In the genomic region with DNA sequence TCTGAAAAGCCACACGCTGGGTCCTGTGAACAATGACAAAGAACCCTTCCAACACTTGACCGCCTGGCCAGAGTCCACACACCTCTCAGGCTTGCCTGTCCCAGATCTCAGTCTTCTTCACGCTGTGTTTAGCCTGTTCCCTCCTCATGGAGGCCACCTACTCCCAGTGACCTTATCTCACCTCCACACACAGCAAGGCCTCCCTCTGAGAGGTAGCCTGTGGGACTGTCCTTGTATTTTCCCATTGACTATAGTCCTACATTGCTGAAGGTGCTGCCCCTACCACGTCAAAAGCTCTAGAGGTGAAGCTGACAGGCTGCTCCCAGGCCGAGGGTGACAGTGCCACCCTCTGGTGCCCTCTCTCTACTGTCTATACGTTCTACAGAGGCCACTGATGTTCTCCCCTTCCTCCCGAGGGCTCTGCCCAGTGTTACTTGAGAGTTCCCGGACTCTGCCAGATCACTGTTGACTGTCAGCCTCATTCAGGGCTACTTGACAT, we compare ENCODE assay signal across 11 mouse cellular contexts. TPM values are rescaled to one million over a fixed set of nuclear protein-coding genes. Genes with fewer than 3 reads are reported as not detected.
DNase-seq lines count a peak whose midpoint lies in the region; ATAC-seq and TF ChIP-seq lines count a peak whose summit lies in the region.
"Had no signal": no experiment of that assay in that cellular context is flagged by ENCODE, and none has a peak within 500 bp of the region (broad histone marks: within the 10 kb centered on the region; RNA-seq: fewer than 3 reads in every experiment).

No protein-coding gene starts in this region.

- peak overlapping the region; percentile 27 for H3K4me2 ChIP-seq in liver, postnatal 0 days (ENCODE audit: low read depth, low read length)
- H3K4me2 ChIP-seq: limb, embryonic 13.5 days had no signal

- intact Hi-C loops in left cerebral cortex, adult 2 months (cut with DNase I): loop anchor here (2.0 to 10.0 kb wide), 2 partner anchors 28 to 126 kb away; partner anchors contain the start of gene Aldh3b3

- no peaks in the 10 kb centered on the region for H3K9me3 ChIP-seq in liver, postnatal 0 days (ENCODE audit: low read length)
- H3K9me3 ChIP-seq: limb, embryonic 13.5 days had no signal

- no peak for TF ChIP-seq EP300 in liver, postnatal 0 days (IDR thresholded peaks at IDR 0.05; ENCODE audit: low read depth)

- peaks cover 25% of the 10 kb centered on the region for H3K4me1 ChIP-seq in liver, postnatal 0 days (ENCODE audit: insufficient read depth)
- H3K4me1 ChIP-seq: limb, embryonic 13.5 days had no signal

- no peak overlapping the region for H3K4me3 ChIP-seq in liver, postnatal 0 days (ENCODE audit: low read depth, low read length)
- H3K4me3 ChIP-seq in left cerebral cortex, adult 2 months: no peak overlapping the region
- H3K4me3 ChIP-seq: limb, embryonic 13.5 days had no signal

- H3K27me3 ChIP-seq in liver, postnatal 0 days (ENCODE audit: insufficient read depth, low read length): no peaks in the 10 kb centered on the region
- H3K27me3 ChIP-seq: limb, embryonic 13.5 days had no signal

- ATAC-seq in liver, postnatal 0 days: peak; percentile 72

- 44% methylated on average over 8 of the region's 8 CpGs for WGBS in liver, postnatal 0 days (ENCODE audit: insufficient replicate concordance)

- no peaks in the 10 kb centered on the region for H3K36me3 ChIP-seq in liver, postnatal 0 days (replicated peaks; ENCODE audit: insufficient read depth, low read length)
- H3K36me3 ChIP-seq: limb, embryonic 13.5 days had no signal

- peak; percentile 70 for TF ChIP-seq CTCF in liver, postnatal 0 days (IDR thresholded peaks at IDR 0.05; ENCODE audit: low read depth)
- TF ChIP-seq CTCF in left cerebral cortex, adult 2 months (IDR thresholded peaks at IDR 0.05): no peak

- peak; percentile 64 for DNase-seq in kidney, adult 9 months
- no peak for DNase-seq in kidney, adult 8-10 months
- peak; percentile 41 for DNase-seq in T-cell, adult 2 months (ENCODE audit: low spot score)
- DNase-seq in cerebellum, postnatal 25 days: peak; percentile 87 to 91
- DNase-seq in liver, postnatal 0 days: peak; percentile 43
- DNase-seq in left cerebral cortex, adult 2 months (ENCODE audit: extremely low spot score in 1 of 2, low spot score in 2 of 2): no peak
- no peak for DNase-seq in c-Kit-positive CD71-positive TER-119-positive erythroid progenitor cells, embryonic 14.5 days (ENCODE audit: low spot score)
- no peak for DNase-seq in heart, adult 18-20 months

- H3K9ac ChIP-seq in liver, postnatal 0 days (replicated peaks): no peak overlapping the region
- H3K9ac ChIP-seq: limb, embryonic 13.5 days had no signal

- no peak overlapping the region; the same call in 1 of the 2 replicates for H3K27ac ChIP-seq in liver, postnatal 0 days (ENCODE audit: low read depth)
- no peak overlapping the region for H3K27ac ChIP-seq in left cerebral cortex, adult 2 months
- H3K27ac ChIP-seq: limb, embryonic 13.5 days had no signal

RNA-seq across cellular contexts. Expression of gene Cabp2, which starts 0.8 kb away (rescaled TPM):
- polyA plus RNA-seq in liver, postnatal 0 days (2015; fragmentation: Nextera tagmentation; extraction: Ambion mirVana): 0.38 and 0.43 TPM in 2 replicates
- total RNA-seq in left cerebral cortex, adult 2 months (2021): not detected
- total RNA-seq in heart, adult 18-20 months (2021): not detected
- total RNA-seq: heart, adult 8-10 months had no signal
- polyA plus RNA-seq: brain, embryonic 14.5 days; limb, embryonic 13.5 days had no signal

RNA-seq across cellular contexts. Expression of gene Cdk2ap2, which starts 16.4 kb away (rescaled TPM):
- 91.2 and 91.9 TPM in 2 replicates for polyA plus RNA-seq in liver, postnatal 0 days (2015; fragmentation: Nextera tagmentation; extraction: Ambion mirVana)
- total RNA-seq in left cerebral cortex, adult 2 months (2021): 10 to 100 TPM; 28.4 to 32.5 TPM
- total RNA-seq in heart, adult 18-20 months (2021): 10 to 100 TPM; 34.5 to 37.8 TPM

RNA-seq across cellular contexts. Expression of gene Pitpnm1, which starts 19.2 kb away (rescaled TPM):
- polyA plus RNA-seq in liver, postnatal 0 days (2015; fragmentation: Nextera tagmentation; extraction: Ambion mirVana): 6.6 and 7.4 TPM in 2 replicates
- 100 to 1,000 TPM; 217 to 229 TPM for total RNA-seq in left cerebral cortex, adult 2 months (2021)
- total RNA-seq in heart, adult 18-20 months (2021): 10 to 100 TPM; 16.1 to 21.2 TPM

RNA-seq across cellular contexts. Expression of gene Gstp3, which starts 21.2 kb away (rescaled TPM):
- polyA plus RNA-seq in liver, postnatal 0 days (2015; fragmentation: Nextera tagmentation; extraction: Ambion mirVana): 64.5 and 67.3 TPM in 2 replicates
- not detected for total RNA-seq in left cerebral cortex, adult 2 months (2021)
- total RNA-seq in heart, adult 18-20 months (2021): not detected
- total RNA-seq: heart, adult 8-10 months had no signal
- polyA plus RNA-seq: brain, embryonic 14.5 days; limb, embryonic 13.5 days had no signal

RNA-seq across cellular contexts. Expression of gene Gstp2, which starts 34.7 kb away (rescaled TPM):
- polyA plus RNA-seq in liver, postnatal 0 days (2015; fragmentation: Nextera tagmentation; extraction: Ambion mirVana): 5.8 and 6.4 TPM in 2 replicates
- total RNA-seq in left cerebral cortex, adult 2 months (2021): 10 to 100 TPM; 39.5 to 52.8 TPM
- 100 to 1,000 TPM; 123 to 134 TPM for total RNA-seq in heart, adult 18-20 months (2021)

Comparison
In these comparisons a context has a peak if more than half of its experiments do, and no peak if none do; other contexts are left out.
1. DNase-seq: peak in kidney, adult 9 months (single experiment), T-cell, adult 2 months (single experiment), cerebellum, postnatal 25 days (2 of 2) and liver, postnatal 0 days (single experiment); none in kidney, adult 8-10 months (0 of 2), left cerebral cortex, adult 2 months (0 of 2), c-Kit-positive CD71-positive TER-119-positive erythroid progenitor cells, embryonic 14.5 days (single experiment) and heart, adult 18-20 months (0 of 2).
2. RNA of gene Pitpnm1, which starts 19.2 kb away (total RNA-seq): 217 to 229 TPM in left cerebral cortex, adult 2 months; 16.1 to 21.2 TPM in heart, adult 18-20 months; every median in the first group is over 4 times any median in the second.